Mouse (Mus musculus) kidney, embryonic 14.5 days (tissue): ENCODE measurements around the gene R3hdm2. TPM values are rescaled to one million over a fixed set of nuclear protein-coding genes. Genes with fewer than 3 reads are reported as not detected.

Source experiments
- ATAC-seq: fragments of 200-750 bp; cut with Nextera tagmentation; 2 replicates; pipeline ENCODE4 v1.8.0; 2017; ENCODE audit warnings: moderate number of reproducible peaks, mild to moderate bottlenecking, moderate TSS enrichment, moderate library complexity; ENCODE audit not compliant: low FRiP score, low TSS enrichment
- H3K27ac ChIP-seq: fragments of 300-500 bp; sonication (generic); 2 replicates; pipeline ENCODE4 v1.5.1; 2014; ENCODE audit warnings: low read depth, mild to moderate bottlenecking, low read length, moderate library complexity, mixed read lengths
- H3K27me3 ChIP-seq: fragments of 300-500 bp; sonication (generic); 2 replicates; pipeline ENCODE4 v1.6.1; 2014; ENCODE audit warnings: mild to moderate bottlenecking, low read length; ENCODE audit not compliant: control insufficient read depth, insufficient read depth
- H3K36me3 ChIP-seq: fragments of 300-500 bp; sonication (generic); 2 replicates; pipeline ENCODE4 v1.6.1; 2014; ENCODE audit warnings: low read length, mixed read lengths; ENCODE audit not compliant: control insufficient read depth, insufficient read depth
- H3K4me1 ChIP-seq: fragments of 300-500 bp; sonication (generic); 2 replicates; pipeline ENCODE4 v1.6.1; 2014; ENCODE audit warnings: low read length, mixed read lengths; ENCODE audit not compliant: control insufficient read depth, insufficient read depth
- H3K4me2 ChIP-seq: fragments of 300-500 bp; sonication (generic); replicated peaks from 2 replicates; pipeline ENCODE4 v1.6.1; 2014; ENCODE audit warnings: low read depth, mild to moderate bottlenecking, low read length
- H3K4me3 ChIP-seq: fragments of 300-500 bp; sonication (generic); 2 replicates; pipeline ENCODE4 v1.5.1; 2014; ENCODE audit warnings: mild to moderate bottlenecking, low read length
- H3K9ac ChIP-seq: fragments of 300-500 bp; sonication (generic); 2 replicates; pipeline ENCODE4 v1.6.1; 2014; ENCODE audit warnings: low read depth, mild to moderate bottlenecking, low read length, moderate library complexity
- H3K9me3 ChIP-seq: fragments of 300-500 bp; sonication (generic); 2 replicates; pipeline ENCODE4 v1.6.1; 2016; ENCODE audit warnings: low read length; ENCODE audit not compliant: control insufficient read depth
- WGBS: fragments of 180-500 bp; shearing (Covaris S2); extraction: QIAGEN DNeasy Blood & Tissue Kit; methylation state at CpG from one replicate; pipeline ENCODE4 v1.1.7; 2014; 5-methylcytosine and 5-hydroxymethylcytosine counted together
- polyA plus RNA-seq: library from polyadenylated mRNA; unstranded; fragments of >200 nt; fragmentation: Nextera tagmentation; extraction: Ambion mirVana; gene quantifications from 2 replicates; pipeline ENCODE4 v1.2.1, GENCODE M21; 2014

The R3hdm2 gene
- polyA plus RNA-seq, 1 experiment from 2014 or later = 37.9 TPM

DNA sequence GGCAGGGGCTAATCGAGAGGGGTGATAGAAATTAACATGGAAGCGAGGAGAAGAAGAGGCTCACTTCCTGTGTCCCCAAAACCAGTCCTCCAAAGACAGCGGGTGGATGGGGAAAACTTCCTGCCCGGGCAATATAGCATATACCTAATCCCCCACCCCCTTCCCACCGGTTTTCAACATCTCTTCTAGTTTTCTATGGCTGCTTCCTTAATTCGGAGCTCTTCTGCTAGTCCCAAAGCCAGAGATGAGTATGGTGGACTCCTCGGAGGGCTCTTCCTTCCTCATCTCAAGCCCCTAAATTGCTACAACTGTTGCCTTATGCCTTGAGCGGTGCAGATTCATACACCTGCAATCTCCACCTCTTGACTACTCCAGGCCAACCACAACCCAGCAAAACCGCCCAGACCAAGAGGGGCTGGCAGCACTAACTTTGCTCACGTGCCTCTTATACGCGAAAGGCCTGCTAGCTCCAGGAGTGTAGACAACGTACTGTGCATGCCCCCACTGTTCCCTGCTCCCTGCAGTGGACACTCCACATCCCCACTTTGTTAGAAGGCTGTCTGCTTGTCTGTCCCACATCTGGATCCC lies 134.1 kb downstream of the R3hdm2 start:
- H3K4me1 ChIP-seq = peaks cover 52% of the 10 kb centered on the region
- H3K4me2 ChIP-seq = no peak overlapping the region; the same call in 1 of the 2 replicates

GRCm38 (mm10) chr10:127514764-127515163 lies 134.6 kb downstream of the R3hdm2 start, which contains the start of gene Ndufa4l2:
Gene Ndufa4l2, plus strand, starts transcription at chr10:127514967.
- no peak for ATAC-seq
- H3K27ac ChIP-seq = no peak within 1 kb of the TSS
- H3K4me1 ChIP-seq = peaks cover 47% of the 10 kb centered on the region
- peak within 1 kb of the TSS; percentile 0; the same call in 1 of the 2 replicates for H3K4me3 ChIP-seq
- H3K9me3 ChIP-seq = no peaks in the 10 kb centered on the region
- peaks cover 20% of the 10 kb centered on the region for H3K36me3 ChIP-seq
- H3K9ac ChIP-seq = no peak within 1 kb of the TSS
- peaks cover 65% of the 10 kb centered on the region for H3K27me3 ChIP-seq
- H3K4me2 ChIP-seq = peak within 1 kb of the TSS; percentile 37
- 10% methylated on average over 6 of the region's 6 CpGs for WGBS

More for the DNA sequence above, 134.1 kb downstream of the R3hdm2 start:
- Histone ChIP-seq H3K27ac (no peak overlapping the region), H3K9me3 (no peaks in the 10 kb centered on the region), H3K36me3 (peaks cover 17% of the 10 kb centered on the region), H3K9ac (no peak overlapping the region), H3K4me3 (no peak overlapping the region), H3K27me3 (peaks cover 70% of the 10 kb centered on the region)
- 11% methylated on average over 13 of the region's 13 CpGs for WGBS
- no peak for ATAC-seq

DNA sequence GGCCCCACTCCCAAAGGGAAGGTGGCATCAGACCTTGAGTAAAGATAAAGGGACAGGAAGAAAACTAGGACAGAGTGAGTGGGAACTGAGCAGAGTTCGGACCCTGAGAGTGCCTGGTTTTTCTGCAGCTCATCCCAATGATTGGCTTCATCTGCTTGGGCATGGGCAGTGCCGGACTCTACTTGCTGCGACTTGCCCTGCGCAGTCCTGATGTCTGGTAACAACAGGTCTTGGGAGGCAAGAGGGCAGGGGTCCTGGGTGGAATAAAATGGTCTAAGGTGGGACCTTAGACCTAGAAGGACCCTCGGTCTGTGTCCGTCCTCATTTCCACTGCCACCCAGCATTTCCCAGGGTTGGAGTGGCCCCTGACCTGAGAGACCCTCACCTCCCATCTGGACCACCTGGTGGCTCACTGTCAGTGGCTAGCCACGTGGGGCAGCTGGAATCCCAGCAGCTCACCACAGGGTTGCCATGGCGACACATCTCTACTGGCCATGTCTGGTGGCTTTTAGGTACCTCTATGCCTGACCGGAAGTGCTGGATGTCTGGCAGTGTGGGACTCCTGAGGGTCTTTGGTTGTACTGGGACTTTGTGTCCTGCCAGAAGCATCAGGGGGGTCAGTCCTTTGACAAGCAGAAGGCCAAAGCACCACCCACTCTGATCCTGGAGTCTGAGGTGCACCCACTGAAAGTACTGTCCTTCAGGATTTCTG lies 135.3 kb downstream of the R3hdm2 start:
- H3K9me3 ChIP-seq = no peaks in the 10 kb centered on the region
- peak overlapping the region; percentile 37 for H3K4me2 ChIP-seq
- H3K4me3 ChIP-seq = no peak overlapping the region; the same call in 1 of the 2 replicates
- no peak for ATAC-seq
- H3K9ac ChIP-seq = no peak overlapping the region
- H3K27me3 ChIP-seq = peaks cover 58% of the 10 kb centered on the region
- 30% methylated on average over 9 of the region's 9 CpGs for WGBS
- peaks cover 27% of the 10 kb centered on the region for H3K36me3 ChIP-seq
- H3K4me1 ChIP-seq = peaks cover 44% of the 10 kb centered on the region
- H3K27ac ChIP-seq = no peak overlapping the region

DNA sequence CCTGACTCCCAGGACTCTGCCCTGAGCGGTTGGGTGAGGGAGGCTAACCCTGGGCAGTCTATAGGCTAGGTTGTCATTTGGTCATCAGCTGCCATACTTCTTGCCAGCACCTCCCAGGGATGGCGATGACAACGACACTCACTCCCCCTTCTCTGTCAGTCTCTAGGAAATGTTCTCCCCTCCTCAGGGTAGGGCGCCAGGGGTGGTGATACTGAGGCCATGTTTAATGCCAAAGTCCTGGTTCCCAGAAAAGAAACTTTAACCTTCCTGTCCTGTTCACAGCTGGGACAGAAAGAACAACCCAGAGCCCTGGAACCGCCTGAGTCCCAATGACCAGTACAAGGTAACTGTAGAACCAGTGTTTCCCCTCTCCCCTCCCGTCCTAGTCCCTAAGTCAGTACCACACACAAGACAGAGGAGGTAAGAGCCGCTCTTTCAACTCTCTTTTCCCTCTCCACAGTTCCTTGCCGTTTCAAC lies 135.9 kb downstream of the R3hdm2 start:
- H3K27ac ChIP-seq = no peak overlapping the region; the same call in 1 of the 2 replicates
- H3K4me2 ChIP-seq = peak overlapping the region; percentile 37
- 14% methylated on average over 8 of the region's 8 CpGs for WGBS
- H3K9me3 ChIP-seq = no peaks in the 10 kb centered on the region
- peaks cover 50% of the 10 kb centered on the region for H3K4me1 ChIP-seq
- ATAC-seq = no peak
- H3K27me3 ChIP-seq = peaks cover 52% of the 10 kb centered on the region
- H3K9ac ChIP-seq = no peak overlapping the region
- no peak overlapping the region for H3K4me3 ChIP-seq
- H3K36me3 ChIP-seq = peaks cover 27% of the 10 kb centered on the region

DNA sequence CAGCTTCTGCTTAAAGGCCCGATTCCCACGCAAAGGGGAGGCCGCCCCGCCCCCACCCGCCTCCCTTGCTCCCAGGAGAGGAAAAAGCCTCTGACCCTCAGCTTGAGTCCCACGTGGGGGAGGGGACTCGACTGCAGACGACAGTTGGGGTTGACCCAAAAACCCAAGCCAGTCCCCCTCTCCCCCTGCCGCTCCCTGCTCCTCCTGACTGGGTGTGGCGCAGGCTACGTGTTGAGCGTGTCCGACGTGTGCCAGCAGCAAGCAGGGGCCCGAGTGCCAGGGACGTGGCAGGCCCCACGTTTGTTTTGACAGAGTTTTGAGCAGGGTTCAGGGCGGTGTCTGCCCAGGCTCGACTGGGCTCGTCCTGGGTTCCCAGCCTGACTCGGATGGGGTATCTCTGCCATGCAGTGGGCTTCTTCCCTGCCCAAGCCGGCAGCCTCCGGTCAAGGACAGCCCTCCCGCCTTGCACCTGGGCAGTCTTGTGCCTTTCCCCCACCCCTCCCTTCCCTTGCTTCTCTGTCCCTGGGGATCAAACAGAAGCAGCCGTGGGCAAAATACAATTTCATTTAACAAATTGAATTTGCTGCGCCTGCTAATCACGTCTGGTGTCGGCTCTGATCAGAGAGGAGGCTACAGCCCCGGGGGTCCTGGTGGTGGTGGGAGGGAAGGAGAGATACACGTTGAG lies 136.6 kb downstream of the R3hdm2 start:
- WGBS = 6% methylated on average over 28 of the region's 30 CpGs
- Histone ChIP-seq H3K4me3 (peak overlapping the region; percentile 11), H3K4me1 (peaks cover 54% of the 10 kb centered on the region), H3K9ac (no peak overlapping the region; the same call in 1 of the 2 replicates), H3K36me3 (peaks cover 27% of the 10 kb centered on the region), H3K4me2 (peak overlapping the region; percentile 37), H3K27me3 (peaks cover 46% of the 10 kb centered on the region), H3K27ac (no peak overlapping the region; the same call in 1 of the 2 replicates), H3K9me3 (no peaks in the 10 kb centered on the region)
- ATAC-seq = peak; percentile 11; the same call in 1 of the 2 replicates

DNA sequence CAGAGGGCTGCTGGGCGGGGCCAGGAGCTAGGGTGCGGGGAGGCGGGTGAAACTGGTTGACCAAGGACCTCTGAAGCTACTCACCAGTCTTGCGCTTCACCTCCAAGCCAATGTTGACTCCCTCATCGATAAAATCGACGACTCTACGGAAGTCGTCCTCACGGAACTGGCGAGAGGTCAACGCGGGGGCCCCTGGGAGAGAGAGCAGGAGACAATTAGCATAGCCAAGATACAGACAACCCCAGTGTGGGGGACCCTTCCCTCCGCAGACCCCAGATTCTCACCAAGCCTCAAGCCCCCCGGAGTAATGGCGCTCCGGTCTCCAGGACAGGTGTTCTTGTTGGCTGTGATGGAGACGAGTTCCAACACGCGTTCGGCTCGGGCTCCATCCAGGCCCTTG lies 137.8 kb downstream of the R3hdm2 start:
- H3K9ac ChIP-seq = no peak overlapping the region
- no peak overlapping the region for H3K4me3 ChIP-seq
- peaks cover 36% of the 10 kb centered on the region for H3K27me3 ChIP-seq
- no peak overlapping the region for H3K27ac ChIP-seq
- WGBS = 93% methylated on average over 22 of the region's 22 CpGs
- no peak overlapping the region for H3K4me2 ChIP-seq
- no peaks in the 10 kb centered on the region for H3K9me3 ChIP-seq
- H3K4me1 ChIP-seq = peaks cover 44% of the 10 kb centered on the region
- H3K36me3 ChIP-seq = peaks cover 27% of the 10 kb centered on the region
- no peak for ATAC-seq

- Histone ChIP-seq H3K4me1 (peaks cover 33% of the 10 kb centered on the region), H3K4me2 (no peak overlapping the region), H3K4me3 (no peak overlapping the region), H3K9ac (no peak overlapping the region), H3K36me3 (peaks cover 27% of the 10 kb centered on the region), H3K9me3 (no peaks in the 10 kb centered on the region), H3K27ac (no peak overlapping the region), H3K27me3 (peaks cover 30% of the 10 kb centered on the region)
- no peak for ATAC-seq
- WGBS = 91% methylated on average over 24 of the region's 26 CpGs
Observed at GRCm38 (mm10) chr10:127519041-127519701, 139.0 kb downstream of the R3hdm2 start.

- peak overlapping the region; percentile 87; the same call in 1 of the 2 replicates for H3K4me2 ChIP-seq
- H3K27me3 ChIP-seq = peaks cover 30% of the 10 kb centered on the region
- peaks cover 27% of the 10 kb centered on the region for H3K36me3 ChIP-seq
- H3K4me1 ChIP-seq = peaks cover 33% of the 10 kb centered on the region
- H3K4me3 ChIP-seq = no peak overlapping the region
- H3K9ac ChIP-seq = no peak overlapping the region
- H3K9me3 ChIP-seq = no peaks in the 10 kb centered on the region
- WGBS = 91% methylated on average over 37 of the region's 37 CpGs
- no peak for ATAC-seq
- H3K27ac ChIP-seq = no peak overlapping the region
Observed at GRCm38 (mm10) chr10:127519903-127520713, 140.0 kb downstream of the R3hdm2 start.
